In genomic region chr6:28260425-28261191, GRCm38 (mm10) we compare ENCODE assay signal across 8 mouse cellular contexts.
A peak's percentile ranks its signal among the peaks of the same experiment; 100 is the strongest.
DNase-seq lines count a peak whose midpoint lies in the region; ATAC-seq and TF ChIP-seq lines count a peak whose summit lies in the region.

No protein-coding gene starts in this region.

- H3K4me3 ChIP-seq in bone marrow macrophage, adult 2 months (ENCODE audit: insufficient read depth, low read length): peak overlapping the region; percentile 88
- H3K4me3 ChIP-seq in embryonic fibroblast, embryonic 13.5 days (ENCODE audit: insufficient read depth, low read length): peak overlapping the region; percentile 81
- H3K4me3 ChIP-seq in hindbrain, embryonic 11.5 days (ENCODE audit: low read depth, low read length): peak overlapping the region; percentile 90
- H3K4me3 ChIP-seq in limb, embryonic 11.5 days (ENCODE audit: low read depth, low read length): peak overlapping the region; percentile 83
- H3K4me3 ChIP-seq in midbrain, embryonic 12.5 days: peak overlapping the region; percentile 67

- no peaks in the 10 kb centered on the region for H3K27me3 ChIP-seq in hindbrain, embryonic 11.5 days (ENCODE audit: control insufficient read depth, insufficient read depth, low read length)
- no peaks in the 10 kb centered on the region for H3K27me3 ChIP-seq in limb, embryonic 11.5 days (ENCODE audit: control insufficient read depth, insufficient read depth, low read length)
- peaks cover 3% of the 10 kb centered on the region; the same call in 1 of the 2 replicates for H3K27me3 ChIP-seq in midbrain, embryonic 12.5 days

- peaks cover 12% of the 10 kb centered on the region for H3K4me1 ChIP-seq in bone marrow macrophage, adult 2 months (ENCODE audit: control insufficient read depth, insufficient read depth, low read length)
- peaks cover 2% of the 10 kb centered on the region; the same call in 1 of the 2 replicates for H3K4me1 ChIP-seq in embryonic fibroblast, embryonic 13.5 days (ENCODE audit: control insufficient read depth, insufficient read depth, low read length)
- no peaks in the 10 kb centered on the region for H3K4me1 ChIP-seq in hindbrain, embryonic 11.5 days (replicated peaks; ENCODE audit: control insufficient read depth, insufficient read depth, low read length)
- H3K4me1 ChIP-seq in limb, embryonic 11.5 days (ENCODE audit: control insufficient read depth, insufficient read depth, low read length): 0 out of 2 replicates have a peak, but pooled peaks cover 2% of the 10 kb centered on the region
- H3K4me1 ChIP-seq in midbrain, embryonic 12.5 days: peaks cover 5% of the 10 kb centered on the region

- H3K9ac ChIP-seq in hindbrain, embryonic 11.5 days (ENCODE audit: low read depth, low read length): peak overlapping the region; percentile 73
- H3K9ac ChIP-seq in limb, embryonic 11.5 days (ENCODE audit: low read length): peak overlapping the region; percentile 71
- peak overlapping the region; percentile 75 for H3K9ac ChIP-seq in midbrain, embryonic 12.5 days (replicated peaks)

- no peaks in the 10 kb centered on the region for H3K36me3 ChIP-seq in hindbrain, embryonic 11.5 days (ENCODE audit: control insufficient read depth, insufficient read depth, low read length)
- H3K36me3 ChIP-seq in limb, embryonic 11.5 days (ENCODE audit: control insufficient read depth, insufficient read depth, low read length): 0 out of 2 replicates have a peak, but pooled peaks cover 2% of the 10 kb centered on the region
- peaks cover 9% of the 10 kb centered on the region for H3K36me3 ChIP-seq in midbrain, embryonic 12.5 days

- no peak for TF ChIP-seq CTCF in bone marrow macrophage, adult 2 months (IDR thresholded peaks at IDR 0.05; ENCODE audit: low read depth, low read length)
- TF ChIP-seq CTCF in embryonic fibroblast, embryonic 13.5 days (IDR thresholded peaks at IDR 0.05; ENCODE audit: borderline replicate concordance, insufficient read depth, low read length): no peak

- WGBS in hindbrain, embryonic 11.5 days: 1% methylated on average over 61 of the region's 64 CpGs
- under 1% methylated on average over 64 of the region's 64 CpGs for WGBS in limb, embryonic 11.5 days
- WGBS in midbrain, embryonic 12.5 days: 1% methylated on average over 64 of the region's 64 CpGs

- DNase-seq in frontal cortex, postnatal 25 days (ENCODE audit: low spot score in 2 of 2): no peak
- peak; percentile 60 for DNase-seq in hindbrain, embryonic 11.5 days (ENCODE audit: low spot score)
- DNase-seq in limb, embryonic 11.5 days (ENCODE audit: low spot score): peak; percentile 49
- peak; percentile 17 to 44 for DNase-seq in spleen, postnatal 14 days (ENCODE audit: low spot score in 2 of 2)

- ATAC-seq in frontal cortex, adult (ENCODE audit: low TSS enrichment): peak; percentile 55
- ATAC-seq in hindbrain, embryonic 11.5 days (ENCODE audit: low FRiP score): peak; percentile 60
- peak; percentile 41; the same call in 1 of the 2 replicates for ATAC-seq in limb, embryonic 11.5 days (ENCODE audit: insufficient number of reproducible peaks, low FRiP score, low TSS enrichment, low read depth)
- ATAC-seq in midbrain, embryonic 12.5 days (ENCODE audit: low FRiP score, low read depth): no peak

- peak overlapping the region; percentile 76 for H3K27ac ChIP-seq in bone marrow macrophage, adult 2 months (ENCODE audit: insufficient read depth, low read depth, low read length)
- no peak overlapping the region for H3K27ac ChIP-seq in embryonic fibroblast, embryonic 13.5 days (ENCODE audit: insufficient read depth, low read length)
- peak overlapping the region; percentile 81; the same call in 1 of the 2 replicates for H3K27ac ChIP-seq in hindbrain, embryonic 11.5 days (ENCODE audit: low read depth, low read length)
- peak overlapping the region; percentile 56; the same call in 1 of the 2 replicates for H3K27ac ChIP-seq in limb, embryonic 11.5 days (replicated peaks; ENCODE audit: low read depth, low read length)
- H3K27ac ChIP-seq in midbrain, embryonic 12.5 days (replicated peaks): peak overlapping the region; percentile 79

- H3K4me2 ChIP-seq in hindbrain, embryonic 11.5 days (replicated peaks; ENCODE audit: low read depth, low read length): peak overlapping the region; percentile 92
- peak overlapping the region; percentile 84 for H3K4me2 ChIP-seq in limb, embryonic 11.5 days (ENCODE audit: low read depth, severe bottlenecking)
- H3K4me2 ChIP-seq in midbrain, embryonic 12.5 days (replicated peaks): peak overlapping the region; percentile 90

- H3K9me3 ChIP-seq in hindbrain, embryonic 11.5 days (ENCODE audit: control insufficient read depth, low read length): no peaks in the 10 kb centered on the region
- no peaks in the 10 kb centered on the region for H3K9me3 ChIP-seq in limb, embryonic 11.5 days (ENCODE audit: control insufficient read depth, low read length)
- no peaks in the 10 kb centered on the region for H3K9me3 ChIP-seq in midbrain, embryonic 12.5 days

- TF ChIP-seq POLR2A in bone marrow macrophage, adult 2 months (IDR thresholded peaks at IDR 0.05; ENCODE audit: borderline replicate concordance, low read depth, low read length): no peak
- no peak for TF ChIP-seq POLR2A in embryonic fibroblast, embryonic 13.5 days (IDR thresholded peaks at IDR 0.05; ENCODE audit: low read depth, low read length)

Comparison
In these comparisons a context has a peak if more than half of its experiments do, and no peak if none do; other contexts are left out.
1. DNase-seq: peak in hindbrain, embryonic 11.5 days (single experiment), limb, embryonic 11.5 days (single experiment) and spleen, postnatal 14 days (2 of 2); none in frontal cortex, postnatal 25 days (0 of 2).
2. Peak in every context shown above with its lines, with median percentiles within 50 percentile points of each other: H3K4me3 ChIP-seq, H3K4me2 ChIP-seq and H3K9ac ChIP-seq.